In the genomic region with DNA sequence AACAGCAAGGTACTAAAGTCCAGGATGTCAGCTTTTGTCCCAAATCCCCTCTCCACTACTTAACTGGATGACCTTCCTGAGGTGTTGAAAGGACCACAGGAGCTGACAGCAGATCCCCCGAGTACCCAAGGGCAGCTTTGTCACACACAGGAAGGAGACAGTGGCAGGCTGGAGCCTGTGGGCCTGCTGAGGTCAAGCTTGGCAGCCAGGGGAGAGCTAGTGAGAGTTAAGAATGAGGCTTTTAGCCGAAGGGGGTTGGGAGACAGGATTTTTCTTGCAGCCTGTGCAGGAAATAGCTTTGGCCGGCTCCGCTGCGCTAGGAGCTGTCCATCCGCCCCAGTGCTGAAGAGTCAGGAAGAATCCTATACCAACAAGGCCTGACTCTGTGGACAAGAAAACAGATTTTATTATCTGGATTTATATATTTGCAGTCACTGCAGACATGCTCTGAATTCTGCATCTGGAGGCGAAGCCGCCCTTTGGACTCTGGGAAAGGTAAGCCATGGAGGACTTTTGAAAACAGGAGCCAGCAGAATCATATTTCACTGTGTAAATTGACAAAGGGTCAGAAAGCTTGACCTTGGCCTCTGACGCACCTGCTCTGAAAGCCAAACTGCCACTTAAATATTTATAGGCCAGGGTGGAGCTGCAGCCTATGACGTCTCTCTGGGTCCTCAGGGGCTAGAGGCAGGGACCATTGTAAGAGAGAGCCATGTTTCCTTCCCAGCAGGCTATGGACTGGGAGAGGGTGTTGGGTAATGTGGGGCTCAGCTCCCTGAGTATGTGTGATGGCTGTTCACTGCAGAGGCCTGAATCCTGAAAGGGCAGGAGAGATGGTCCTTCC, we compare ENCODE assay signal across 8 mouse cellular contexts. TPM values are rescaled to one million over a fixed set of nuclear protein-coding genes. Genes with fewer than 3 reads are reported as not detected.
A peak's percentile ranks its signal among the peaks of the same experiment; 100 is the strongest.
DNase-seq lines count a peak whose midpoint lies in the region; ATAC-seq and TF ChIP-seq lines count a peak whose summit lies in the region.

No protein-coding gene starts in this region.

- H3K4me3 ChIP-seq in midbrain, embryonic 10.5 days: no peak overlapping the region
- H3K4me3 ChIP-seq in midbrain, embryonic 15.5 days: no peak overlapping the region
- H3K4me3 ChIP-seq in hindbrain, postnatal 0 days (ENCODE audit: low read length): no peak overlapping the region
- no peak overlapping the region for H3K4me3 ChIP-seq in liver, embryonic 13.5 days (replicated peaks)

- no peak overlapping the region for H3K4me2 ChIP-seq in midbrain, embryonic 15.5 days
- no peak overlapping the region for H3K4me2 ChIP-seq in hindbrain, postnatal 0 days (ENCODE audit: low read depth, low read length)
- H3K4me2 ChIP-seq in liver, embryonic 13.5 days: no peak overlapping the region

- no peak overlapping the region for H3K9ac ChIP-seq in midbrain, embryonic 15.5 days
- no peak overlapping the region for H3K9ac ChIP-seq in hindbrain, postnatal 0 days (replicated peaks; ENCODE audit: low read length)
- H3K9ac ChIP-seq in liver, embryonic 13.5 days: no peak overlapping the region

- no peak for ATAC-seq in midbrain, embryonic 15.5 days (replicated peaks)
- peak; percentile 27; the same call in 1 of the 2 replicates for ATAC-seq in hindbrain, postnatal 0 days
- peak; percentile 64; the same call in 1 of the 2 replicates for ATAC-seq in liver, embryonic 13.5 days (ENCODE audit: low read depth)
- ATAC-seq in monocyte, adult 5-6 weeks (replicated peaks; ENCODE audit: insufficient number of reproducible peaks, low FRiP score, low TSS enrichment, poor library complexity, severe bottlenecking): no peak

- H3K9me3 ChIP-seq in midbrain, embryonic 10.5 days (replicated peaks): no peaks in the 10 kb centered on the region; the same call in 1 of the 2 replicates
- no peaks in the 10 kb centered on the region for H3K9me3 ChIP-seq in midbrain, embryonic 15.5 days
- H3K9me3 ChIP-seq in hindbrain, postnatal 0 days (ENCODE audit: low read length): no peaks in the 10 kb centered on the region
- no peaks in the 10 kb centered on the region for H3K9me3 ChIP-seq in liver, embryonic 13.5 days (replicated peaks)

- H3K4me1 ChIP-seq in midbrain, embryonic 10.5 days: peaks cover 20% of the 10 kb centered on the region
- peaks cover 4% of the 10 kb centered on the region; the same call in 1 of the 2 replicates for H3K4me1 ChIP-seq in midbrain, embryonic 15.5 days
- 0 out of 2 replicates have a peak, but pooled peaks cover 3% of the 10 kb centered on the region for H3K4me1 ChIP-seq in hindbrain, postnatal 0 days (ENCODE audit: insufficient read depth, low read length)
- no peaks in the 10 kb centered on the region for H3K4me1 ChIP-seq in liver, embryonic 13.5 days (replicated peaks)

- H3K27ac ChIP-seq in midbrain, embryonic 10.5 days (replicated peaks): no peak overlapping the region
- H3K27ac ChIP-seq in midbrain, embryonic 15.5 days: no peak overlapping the region
- H3K27ac ChIP-seq in hindbrain, postnatal 0 days: no peak overlapping the region
- H3K27ac ChIP-seq in liver, embryonic 13.5 days: no peak overlapping the region

- H3K27me3 ChIP-seq in midbrain, embryonic 10.5 days (ENCODE audit: low read depth, poor library complexity, severe bottlenecking): no peaks in the 10 kb centered on the region
- H3K27me3 ChIP-seq in midbrain, embryonic 15.5 days (replicated peaks): no peaks in the 10 kb centered on the region
- no peaks in the 10 kb centered on the region for H3K27me3 ChIP-seq in hindbrain, postnatal 0 days (ENCODE audit: insufficient read depth, low read length)
- H3K27me3 ChIP-seq in liver, embryonic 13.5 days: no peaks in the 10 kb centered on the region

- TF ChIP-seq CTCF in hindbrain, postnatal 0 days (IDR thresholded peaks at IDR 0.05; ENCODE audit: low read depth): no peak; the same call in 1 of the 2 replicates

- no peaks in the 10 kb centered on the region for H3K36me3 ChIP-seq in midbrain, embryonic 10.5 days
- H3K36me3 ChIP-seq in midbrain, embryonic 15.5 days (replicated peaks): no peaks in the 10 kb centered on the region
- H3K36me3 ChIP-seq in hindbrain, postnatal 0 days (ENCODE audit: insufficient read depth, low read length): no peaks in the 10 kb centered on the region
- no peaks in the 10 kb centered on the region for H3K36me3 ChIP-seq in liver, embryonic 13.5 days

- DNase-seq in midbrain, embryonic 10.5 days (ENCODE audit: low spot score): peak; percentile 72
- peak; percentile 30 for DNase-seq in c-Kit-positive CD71-negative TER-119-negative erythroid progenitor cells, embryonic 14.5 days (ENCODE audit: low read depth)
- peak; percentile 73 for DNase-seq in hindbrain, postnatal 0 days (ENCODE audit: low spot score)
- DNase-seq in liver, embryonic 13.5 days: peak; percentile 2
- DNase-seq in retina, postnatal 7 days (ENCODE audit: low read depth, low spot score): peak; percentile 16
- no peak for DNase-seq in cerebellum, adult 9-11 months

- 15% methylated on average over 10 of the region's 10 CpGs for WGBS in midbrain, embryonic 10.5 days
- WGBS in midbrain, embryonic 15.5 days: 23% methylated on average over 10 of the region's 10 CpGs
- 28% methylated on average over 10 of the region's 10 CpGs for WGBS in hindbrain, postnatal 0 days
- WGBS in liver, embryonic 13.5 days (ENCODE audit: insufficient replicate concordance): 17% methylated on average over 10 of the region's 10 CpGs

RNA-seq across cellular contexts. Expression of a gene that starts 35.9 kb away (rescaled TPM):
- polyA plus RNA-seq in midbrain, embryonic 10.5 days (2016; fragmentation: Nextera tagmentation; extraction: Ambion mirVana): 0.42 and 0.76 TPM in 2 replicates
- 6.2 and 6.8 TPM in 2 replicates for polyA plus RNA-seq in midbrain, embryonic 15.5 days (2015; fragmentation: Nextera tagmentation; extraction: Ambion mirVana)
- 18.9 and 20.9 TPM in 2 replicates for total RNA-seq in hindbrain, postnatal 0 days (2014; rRNA removed)
- polyA plus RNA-seq in hindbrain, postnatal 0 days (2015; fragmentation: Nextera tagmentation; extraction: Ambion mirVana): 4.5 and 4.6 TPM in 2 replicates
- polyA plus RNA-seq in liver, embryonic 13.5 days (2015; fragmentation: Nextera tagmentation; extraction: Ambion mirVana): not detected in 2 replicates
- not detected in 3 replicates for total RNA-seq in monocyte, adult 5-6 weeks (2017)

Comparison
In these comparisons a context has a peak if more than half of its experiments do, and no peak if none do; other contexts are left out.
1. ATAC-seq: peak in hindbrain, postnatal 0 days (single experiment) and liver, embryonic 13.5 days (single experiment); none in midbrain, embryonic 15.5 days (single experiment) and monocyte, adult 5-6 weeks (single experiment).